Mouse (Mus musculus): ENCODE results near the gene Unc80.

Gene Unc80

DNA sequence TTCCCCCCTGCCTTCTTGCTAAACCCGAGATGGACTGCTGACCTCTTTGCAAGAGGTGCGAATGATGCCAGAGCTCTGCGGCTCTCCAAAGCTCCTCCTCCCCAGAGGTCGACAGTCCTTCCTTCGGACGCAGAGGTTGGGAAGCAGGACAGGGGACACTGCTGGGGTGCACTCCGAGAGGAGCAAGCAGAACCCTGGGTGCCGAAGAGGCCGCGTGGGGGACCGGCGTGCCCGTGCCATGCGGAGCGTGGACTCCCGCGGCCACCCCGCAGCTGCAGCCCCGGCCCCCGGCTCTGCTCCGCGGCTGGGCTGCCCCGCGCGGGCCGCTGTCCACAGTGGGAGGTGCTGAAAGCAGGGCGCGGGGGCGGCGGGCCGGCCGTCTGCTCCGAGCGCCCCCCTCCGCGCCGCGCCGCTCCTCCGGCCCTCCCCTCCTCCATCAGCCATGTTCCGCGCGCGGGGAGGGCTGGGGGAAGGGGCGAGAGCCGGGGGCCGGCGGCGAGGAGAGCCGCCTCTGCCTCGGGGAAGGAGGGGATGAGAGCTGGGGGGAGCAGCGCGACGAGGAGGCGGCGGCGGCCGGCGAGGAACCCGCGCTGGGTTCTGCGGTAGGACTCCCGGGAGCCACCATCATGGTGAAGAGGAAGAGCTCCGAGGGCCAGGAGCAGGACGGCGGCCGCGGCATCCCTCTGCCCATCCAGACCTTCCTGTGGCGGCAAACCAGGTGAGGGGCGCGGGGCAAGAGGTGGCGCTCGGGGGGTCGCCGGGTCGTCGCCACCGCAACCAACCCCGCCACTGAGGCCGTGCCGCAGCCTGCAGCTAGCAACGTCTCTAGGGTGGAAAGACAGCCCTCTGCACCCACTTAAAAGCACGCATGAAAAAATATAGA, at the start of gene Unc80:
Gene Unc80 (plus strand): TSS at position 547 of the 883 bp plus-strand sequence.
- peak; percentile 46 for DNase-seq (ENCODE audit: low read depth, low spot score)

DNA sequence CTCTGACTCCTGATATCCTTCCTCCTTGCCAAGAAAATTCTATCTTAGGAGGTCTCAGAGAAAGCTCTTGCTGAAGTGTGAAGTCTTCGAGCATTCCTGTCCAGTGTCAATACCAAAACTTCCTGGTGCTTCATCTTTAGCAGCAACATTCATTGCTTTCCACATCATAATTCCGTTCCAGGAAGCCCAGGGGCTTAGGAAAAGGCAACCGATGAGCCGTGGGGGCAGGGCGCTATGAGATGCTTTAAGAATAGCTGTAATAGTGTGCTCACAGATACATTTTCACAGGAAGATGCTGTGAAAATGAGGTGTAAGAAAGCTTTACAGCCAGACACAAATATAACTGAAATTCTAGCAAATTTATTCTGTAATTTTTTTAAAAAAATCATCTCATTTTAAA, 42.1 kb upstream of the Unc80 start:
- no peak for DNase-seq (ENCODE audit: low read depth, low spot score)

- no peak for DNase-seq (ENCODE audit: low read depth, low spot score)
Observed at GRCm38 (mm10) chr1:66430962-66431361, 37.2 kb upstream of the Unc80 start.

GRCm38 (mm10) chr1:66431472-66431871, 36.7 kb upstream of the Unc80 start:
- no peak for DNase-seq (ENCODE audit: low read depth, low spot score)

DNA sequence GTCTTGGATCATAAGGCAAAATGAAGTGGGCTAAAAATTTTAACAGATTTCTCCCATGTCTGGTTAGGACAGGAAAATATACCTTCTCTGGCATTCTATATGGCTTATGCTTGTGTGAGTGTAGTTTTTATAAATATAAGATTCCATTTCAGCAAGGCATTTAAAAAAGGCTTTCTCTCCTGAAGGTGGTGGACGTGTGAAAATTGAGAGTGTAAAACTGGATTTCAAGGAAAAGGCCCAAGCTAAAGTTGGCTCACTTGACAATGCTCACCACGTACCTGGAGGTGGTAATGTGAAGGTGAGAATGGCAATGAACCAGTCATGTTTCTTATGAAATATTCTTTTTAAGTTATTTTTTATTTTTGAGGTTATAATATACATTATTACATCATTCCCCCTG, 30.1 kb upstream of the Unc80 start:
- DNase-seq (ENCODE audit: low read depth, low spot score), result no peak

DNA sequence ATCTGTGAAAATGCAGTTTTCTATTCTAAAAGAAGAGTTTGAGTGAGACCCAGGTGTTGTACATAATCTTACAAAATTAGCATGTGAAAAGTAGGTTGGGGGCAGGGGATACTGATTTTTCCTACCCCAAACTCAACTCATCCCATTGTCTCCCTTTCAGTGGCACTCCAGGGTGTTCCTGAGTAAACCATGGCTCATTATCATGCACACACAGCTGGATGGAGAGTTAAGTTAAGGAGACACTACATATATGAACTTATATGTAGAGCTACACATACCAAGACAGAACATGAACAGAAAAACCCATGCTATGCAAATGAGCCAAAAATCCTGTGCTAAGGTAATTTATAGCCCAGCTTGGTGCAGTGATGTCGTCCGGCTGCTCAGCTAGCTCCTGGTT, 25.2 kb upstream of the Unc80 start:
- DNase-seq (ENCODE audit: low read depth, low spot score), result peak; percentile 51

GRCm38 (mm10) chr1:66449471-66449870, 18.7 kb upstream of the Unc80 start:
- DNase-seq (ENCODE audit: low read depth, low spot score), result no peak

DNA sequence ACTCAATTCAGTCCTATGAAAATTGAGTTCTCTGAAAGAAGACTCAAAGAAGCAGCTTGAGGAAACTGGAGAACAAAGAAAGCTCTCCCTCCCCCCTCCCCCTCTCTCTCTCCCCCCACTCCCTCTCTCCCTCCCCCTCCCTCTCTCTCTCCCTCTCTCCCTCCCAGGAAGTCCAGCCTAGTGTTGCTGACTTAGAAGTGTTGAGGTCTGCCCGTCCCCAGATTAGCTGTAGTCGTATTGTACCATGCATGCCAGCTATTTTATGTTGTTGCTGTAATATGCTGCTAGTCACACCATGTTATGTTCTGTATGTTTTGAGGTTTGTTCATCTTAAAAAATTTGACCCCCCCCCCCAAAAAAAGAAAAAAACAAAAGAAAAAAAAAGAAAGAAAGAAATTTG, 11.6 kb upstream of the Unc80 start:
- no peak for DNase-seq (ENCODE audit: low read depth, low spot score)

DNA sequence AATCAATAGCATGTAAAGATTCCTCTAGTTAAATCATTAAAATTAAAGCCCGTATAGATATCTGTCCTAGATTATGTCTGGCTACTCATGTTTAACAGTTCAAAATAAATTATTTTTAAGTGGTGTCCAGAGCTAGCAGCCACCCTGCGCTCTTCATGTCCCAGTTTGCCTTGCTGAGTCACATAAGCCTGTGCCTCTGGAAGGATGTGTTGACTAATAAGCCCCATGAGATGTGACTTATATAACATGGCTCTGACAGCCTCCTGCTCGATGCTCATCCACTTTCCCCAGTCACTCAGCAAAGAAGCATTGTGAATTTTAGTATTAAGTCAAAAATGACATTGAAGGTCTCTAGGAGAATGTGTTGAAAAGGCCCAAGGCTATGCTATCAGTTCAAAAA, 10.4 kb upstream of the Unc80 start:
- no peak for DNase-seq (ENCODE audit: low read depth, low spot score)

DNA sequence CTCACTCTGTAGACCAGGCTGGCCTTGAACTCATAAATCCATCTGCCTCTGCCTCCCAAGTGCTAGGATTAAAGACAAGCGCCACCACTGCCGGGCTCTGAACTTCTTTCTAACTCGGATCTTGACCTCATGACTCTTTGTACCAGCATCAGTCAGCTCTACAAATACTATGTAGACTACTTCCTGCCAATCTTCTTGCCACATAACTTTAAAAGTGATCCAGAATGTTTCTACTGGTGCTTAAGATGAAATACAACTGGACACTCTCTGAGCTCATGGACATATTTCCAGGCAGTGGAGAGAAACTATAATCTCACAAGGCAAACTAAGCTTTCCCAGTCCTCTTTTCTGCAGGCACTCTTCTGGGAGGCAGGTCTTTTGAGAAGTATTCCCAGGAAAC, 8.8 kb upstream of the Unc80 start:
- DNase-seq (ENCODE audit: low read depth, low spot score), result no peak

- DNase-seq (ENCODE audit: low read depth, low spot score), result no peak
Observed at GRCm38 (mm10) chr1:66460850-66461249, 7.3 kb upstream of the Unc80 start.

GRCm38 (mm10) chr1:66468704-66469020, 495 bp downstream of the Unc80 start:
- DNase-seq (ENCODE audit: low read depth, low spot score), result peak; percentile 5

- DNase-seq (ENCODE audit: low read depth, low spot score), result no peak
Observed at GRCm38 (mm10) chr1:66482751-66483150, 14.6 kb downstream of the Unc80 start.

DNA sequence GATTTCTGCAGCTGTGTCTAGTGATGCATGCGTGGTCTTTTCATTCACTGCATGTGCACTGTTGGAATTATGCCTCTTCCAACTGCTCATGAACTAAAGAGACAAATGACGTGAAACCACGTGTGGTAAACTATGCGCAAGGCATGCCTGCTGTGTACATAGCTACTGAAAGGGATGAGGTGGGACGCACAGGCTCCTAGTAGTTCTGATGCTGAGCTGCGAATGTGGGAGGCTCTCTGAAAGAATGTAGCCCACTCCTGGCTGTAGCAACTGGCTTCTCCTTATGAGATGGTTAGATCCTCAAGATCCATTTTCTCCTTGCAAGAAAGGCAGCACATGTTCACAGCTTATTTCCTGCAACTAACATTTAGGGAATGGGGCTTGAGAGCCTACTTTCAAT, 24.9 kb downstream of the Unc80 start:
- DNase-seq (ENCODE audit: low read depth, low spot score), result no peak

DNA sequence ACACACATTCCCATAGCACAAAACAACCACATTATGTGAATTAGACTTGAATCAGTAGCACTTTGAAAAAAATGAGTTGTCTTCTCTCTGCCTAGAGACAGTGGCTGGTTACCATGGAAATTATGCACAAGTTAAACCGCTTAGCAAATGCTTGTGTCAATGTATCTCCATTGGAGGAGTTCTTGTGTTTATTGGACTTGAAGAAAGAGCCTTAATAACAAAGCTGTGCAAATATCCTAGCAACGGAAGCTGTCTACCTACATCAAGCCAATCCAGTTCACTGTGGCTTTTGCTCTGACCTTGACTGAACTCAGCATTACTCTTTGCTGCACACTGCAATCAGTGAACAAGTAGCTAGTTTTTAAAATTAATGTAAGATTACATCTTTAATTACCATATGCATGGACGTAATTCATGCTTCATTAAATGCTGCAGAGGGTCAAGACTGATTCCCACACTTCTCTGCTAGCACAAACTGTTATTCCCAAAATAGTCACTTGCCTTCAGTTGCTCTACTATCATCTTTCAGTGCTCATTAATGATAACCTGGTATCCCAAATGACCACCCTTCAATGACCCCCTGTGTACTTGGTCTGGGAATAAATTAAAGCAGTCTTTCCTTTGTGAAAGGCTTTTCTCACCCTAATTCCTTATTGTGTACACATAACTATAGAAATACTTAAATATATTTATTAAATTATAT, 27.3 kb downstream of the Unc80 start:
- DNase-seq (ENCODE audit: low read depth, low spot score), result peak; percentile 4

GRCm38 (mm10) chr1:66550812-66551211, 82.6 kb downstream of the Unc80 start:
- DNase-seq (ENCODE audit: low read depth, low spot score), result no peak

GRCm38 (mm10) chr1:66552396-66552966, 84.3 kb downstream of the Unc80 start:
- DNase-seq (ENCODE audit: low read depth, low spot score), result peak; percentile 1

- DNase-seq (ENCODE audit: low read depth, low spot score), result no peak
Observed at GRCm38 (mm10) chr1:66561636-66562270, 93.6 kb downstream of the Unc80 start.

- no peak for DNase-seq (ENCODE audit: low read depth, low spot score)
Observed at GRCm38 (mm10) chr1:66562332-66562731, 94.2 kb downstream of the Unc80 start.

GRCm38 (mm10) chr1:66569736-66570135, 101.6 kb downstream of the Unc80 start:
- DNase-seq (ENCODE audit: low read depth, low spot score), result peak; percentile 1

DNA sequence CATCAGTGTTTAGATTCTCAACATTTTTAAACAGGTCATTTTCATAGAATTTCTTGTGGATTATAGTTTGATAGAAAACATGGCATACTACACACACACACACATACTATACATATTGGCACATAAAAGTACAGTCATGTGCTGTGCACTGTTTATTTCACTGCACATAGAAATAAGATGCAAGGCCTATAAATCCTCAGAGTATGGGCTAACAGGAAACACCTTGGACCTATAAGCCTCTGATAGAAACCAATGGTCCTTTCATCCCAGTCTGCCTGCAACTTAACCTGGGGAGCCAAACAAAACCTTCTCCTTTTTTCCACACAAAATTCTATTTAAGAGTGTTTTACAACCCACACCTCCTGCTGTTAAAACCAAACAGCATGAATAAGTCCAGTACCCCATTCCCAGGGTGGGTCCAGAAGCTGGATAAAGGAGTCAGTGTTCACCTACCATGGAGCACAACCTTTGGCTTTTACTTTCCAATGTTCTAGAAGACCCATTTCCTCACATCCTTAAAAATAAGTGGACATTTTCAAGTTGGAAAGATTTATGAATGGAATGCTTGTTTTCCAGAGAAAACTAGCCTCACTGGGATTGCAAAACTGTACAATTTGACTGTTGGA, 129.1 kb downstream of the Unc80 start:
- DNase-seq (ENCODE audit: low read depth, low spot score), result no peak

DNA sequence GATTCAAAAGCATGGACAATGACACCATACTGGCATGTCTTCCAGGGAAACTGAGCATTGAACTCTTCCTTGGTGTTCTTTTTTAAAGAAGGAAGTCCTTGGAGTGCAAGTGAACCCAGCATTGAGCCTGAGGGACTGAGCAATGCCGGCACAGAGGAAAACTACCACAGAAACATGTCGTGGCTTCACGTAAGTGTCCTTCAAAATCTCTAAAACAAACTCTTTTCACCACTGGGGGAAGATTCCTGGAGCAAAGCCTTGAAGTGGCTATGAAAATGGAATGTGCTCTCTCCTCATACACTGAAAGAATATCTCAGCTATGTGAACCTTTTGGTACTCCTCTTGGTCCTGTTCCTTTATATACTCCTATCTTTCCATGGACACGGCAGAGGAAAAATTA, 140.1 kb downstream of the Unc80 start:
- DNase-seq (ENCODE audit: low read depth, low spot score), result no peak
